Mouse (Mus musculus): ENCODE data around the gene Zfp207.

The Zfp207 gene

GRCm38 (mm10) chr11:80410377-80410776 lies 27.3 kb downstream of the Zfp207 start:
- DNase-seq (ENCODE audit: low read depth, low spot score), result no peak

DNA sequence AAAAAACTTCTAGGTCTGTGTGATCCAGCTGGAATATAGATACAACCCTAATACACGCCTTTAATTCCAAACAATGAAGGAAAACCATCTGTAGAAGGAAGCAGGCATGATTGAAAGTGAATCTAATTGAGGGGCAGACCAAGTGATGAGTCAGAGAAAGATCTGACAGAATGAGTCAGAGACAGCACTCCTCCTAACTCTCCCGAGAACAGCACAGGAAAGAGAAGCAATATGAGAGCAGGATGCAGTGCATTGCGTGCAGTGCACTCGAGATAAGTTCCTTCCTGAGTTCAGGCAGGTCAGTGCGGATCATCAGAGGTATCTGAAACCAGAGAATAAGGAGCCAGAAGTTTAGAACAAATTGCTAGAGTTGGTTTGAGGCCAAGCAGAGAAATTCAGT lies 34.0 kb downstream of the Zfp207 start:
- peak; percentile 82 for DNase-seq (ENCODE audit: low read depth, low spot score)

GRCm38 (mm10) chr11:80419743-80420142 lies 36.7 kb downstream of the Zfp207 start:
- DNase-seq (ENCODE audit: low read depth, low spot score), result no peak

DNA sequence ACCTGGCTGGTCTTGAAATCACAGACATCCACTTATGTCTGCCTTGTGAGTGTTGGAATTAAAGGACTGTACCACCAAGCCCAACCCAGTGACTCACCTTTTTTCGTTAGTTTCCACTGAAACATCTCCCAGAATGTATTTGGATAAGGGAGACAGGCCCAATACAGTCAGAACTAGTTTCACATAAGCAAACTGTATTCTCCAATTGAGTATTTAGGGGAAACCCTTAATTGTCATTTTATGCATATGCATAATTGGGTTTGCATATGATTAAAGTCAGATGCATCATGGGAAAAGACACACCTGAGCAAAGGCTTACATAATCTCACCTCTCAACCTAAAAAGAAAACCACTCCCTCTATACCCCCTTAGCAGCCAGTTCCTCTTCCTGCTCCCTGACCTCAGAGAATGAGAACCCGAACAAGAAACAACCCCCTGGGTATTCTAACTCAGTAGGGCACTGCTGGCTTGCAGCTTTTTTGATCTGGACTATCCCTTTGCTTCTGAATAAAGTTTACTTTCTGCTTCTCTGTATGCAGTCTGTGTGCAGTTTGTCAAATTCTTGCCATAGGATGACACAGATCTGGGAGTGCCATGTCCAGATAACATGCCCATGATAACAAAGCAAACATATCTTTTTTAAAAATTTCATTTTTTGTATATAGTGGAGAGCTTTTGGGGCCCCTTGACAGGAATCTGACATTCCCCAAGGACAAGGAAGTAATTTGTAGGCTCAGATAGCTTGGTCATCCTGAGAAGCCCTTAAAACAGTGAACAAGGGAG lies 37.3 kb downstream of the Zfp207 start:
- no peak for DNase-seq (ENCODE audit: low read depth, low spot score)

GRCm38 (mm10) chr11:80421421-80422047 lies 38.5 kb downstream of the Zfp207 start:
- no peak for DNase-seq (ENCODE audit: low read depth, low spot score)

DNA sequence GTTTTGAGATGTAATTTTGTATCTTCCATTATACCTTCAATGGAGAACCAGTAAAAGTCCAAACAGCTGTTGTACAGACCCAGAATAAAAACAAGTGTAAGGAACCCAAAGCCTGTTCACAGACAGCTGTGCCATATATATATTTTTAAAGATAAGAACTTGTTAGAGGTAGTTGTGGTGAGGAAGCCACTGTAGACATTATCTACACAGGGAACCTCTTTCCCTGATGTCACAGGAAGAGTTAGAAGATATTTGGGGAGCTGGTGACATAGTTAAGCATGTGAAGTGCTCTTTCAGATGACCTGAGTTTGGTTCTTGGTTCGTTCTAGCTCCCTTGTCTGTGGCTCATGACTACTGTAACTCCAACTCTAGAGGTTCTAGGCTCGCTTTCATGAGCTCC lies 41.6 kb downstream of the Zfp207 start:
- DNase-seq (ENCODE audit: low read depth, low spot score), result no peak

GRCm38 (mm10) chr11:80425247-80425778 lies 42.2 kb downstream of the Zfp207 start:
- no peak for DNase-seq (ENCODE audit: low read depth, low spot score)

- DNase-seq (ENCODE audit: low read depth, low spot score), result peak; percentile 42
These were observed 43.1 kb downstream of the Zfp207 start for GRCm38 (mm10) chr11:80426029-80426813.

GRCm38 (mm10) chr11:80428381-80429008 lies 45.4 kb downstream of the Zfp207 start, which contains the start of gene Psmd11:
Psmd11 (plus strand) TSS chr11:80428615.
- DNase-seq (ENCODE audit: low read depth, low spot score), result peak; percentile 96

DNA sequence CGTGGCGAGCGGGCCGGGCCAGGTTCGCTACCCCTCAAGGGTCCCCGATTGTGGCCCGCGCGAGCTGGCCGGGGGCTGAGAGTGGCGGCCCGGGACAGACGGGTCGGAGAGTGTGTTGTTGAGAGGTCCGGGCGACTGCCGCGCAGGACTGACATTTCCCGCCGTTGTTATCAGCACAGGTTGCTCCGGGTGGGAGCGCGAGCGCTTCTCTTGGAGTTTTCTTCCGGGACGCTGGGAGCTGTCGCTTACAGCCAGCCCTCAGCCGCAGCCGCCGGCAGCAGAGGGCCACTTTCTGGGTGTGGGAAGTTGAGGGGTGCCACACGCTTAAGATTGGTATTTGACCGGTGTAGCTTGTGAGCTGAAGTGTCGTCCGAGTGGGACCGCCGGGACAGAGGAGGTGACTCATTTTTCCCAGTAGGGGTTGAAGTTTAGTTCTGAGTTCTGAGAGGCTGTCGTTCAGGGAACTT lies 46.0 kb downstream of the Zfp207 start:
- DNase-seq (ENCODE audit: low read depth, low spot score), result peak; percentile 58

GRCm38 (mm10) chr11:80429500-80430166 lies 46.6 kb downstream of the Zfp207 start:
- peak; percentile 21 for DNase-seq (ENCODE audit: low read depth, low spot score)

- DNase-seq (ENCODE audit: low read depth, low spot score), result peak; percentile 53
These were observed 47.4 kb downstream of the Zfp207 start for GRCm38 (mm10) chr11:80430366-80430910.

GRCm38 (mm10) chr11:80446916-80447315 lies 63.8 kb downstream of the Zfp207 start:
- no peak for DNase-seq (ENCODE audit: low read depth, low spot score)

DNA sequence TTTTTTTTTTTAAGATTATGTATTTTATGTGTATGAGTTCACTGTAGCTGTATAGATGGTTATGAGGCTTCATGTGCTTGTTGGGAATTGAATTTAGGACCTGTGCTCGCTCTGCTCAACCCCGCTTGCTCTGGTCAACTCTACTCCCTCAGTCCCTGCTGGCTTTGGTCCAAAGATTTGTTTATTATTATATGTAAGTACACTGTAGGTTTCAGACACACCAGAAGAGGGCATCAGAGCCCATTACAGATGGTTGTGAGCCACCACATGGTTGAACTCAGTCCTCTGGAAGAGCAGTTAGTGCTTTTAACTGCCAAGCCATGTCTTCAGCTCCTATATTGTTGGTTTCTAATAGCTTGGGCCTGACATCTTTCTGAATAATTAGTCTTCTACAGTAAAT lies 66.8 kb downstream of the Zfp207 start:
- DNase-seq (ENCODE audit: low read depth, low spot score), result peak; percentile 31

DNA sequence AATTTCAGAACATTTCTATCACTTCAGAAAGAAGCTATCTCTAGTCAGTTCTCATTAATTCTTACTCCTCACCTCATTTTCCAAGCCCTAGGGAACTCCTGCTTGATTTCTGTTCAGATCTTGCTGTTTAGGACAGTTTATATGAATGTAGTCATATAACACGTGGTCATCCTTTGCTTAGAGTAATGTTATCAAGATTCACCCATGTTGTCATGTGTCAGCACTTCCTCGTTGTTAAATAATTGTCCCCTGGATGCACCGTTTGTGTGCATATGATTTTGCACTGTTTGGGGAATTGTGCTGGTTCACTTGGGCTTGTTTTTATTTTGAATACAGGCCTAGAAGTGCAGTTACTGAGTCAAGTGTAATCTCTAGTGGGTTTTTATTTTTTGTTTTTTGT lies 69.2 kb downstream of the Zfp207 start:
- DNase-seq (ENCODE audit: low read depth, low spot score), result no peak

- peak; percentile 69 for DNase-seq (ENCODE audit: low read depth, low spot score)
These were observed 70.1 kb downstream of the Zfp207 start for GRCm38 (mm10) chr11:80453198-80453597.

Data from 3T3-L1 (cell line).